Mouse (Mus musculus) CD4-positive, CD25-positive, alpha-beta regulatory T cell, adult 4 months (primary cell): ENCODE data around the gene Vmn2r32. TPM values are rescaled to one million over a fixed set of nuclear protein-coding genes. Genes with fewer than 3 reads are reported as not detected.
"Not testable (repeated sequence)": the region's sequence is repeated elsewhere in the genome, so short reads cannot be mapped to it uniquely, and the experiment has no call there.

ENCODE experiments used
- ATAC-seq: one replicate; pipeline ENCODE4 v1.8.0; 2017
- polyA plus RNA-seq, 2 experiments: library from polyadenylated mRNA; unstranded; fragments of 100-300 nt; shearing (Covaris generic); gene quantifications; one replicate each; pipeline ENCODE4 v1.2.1; 2017

The Vmn2r32 gene
- not detected for polyA plus RNA-seq

- not testable (repeated sequence) for ATAC-seq
Measured at GRCm38 (mm10) chr7:7479918-7480317, at the start of gene Vmn2r32. Vmn2r32 (minus strand) TSS chr7:7480018.

Other genes with a start within 250 kb of the Vmn2r32 start
- 1 to 10 TPM in 1 of 2 experiments, not detected in 1; 1.5 TPM for gene Vmn2r29, start 232.7 kb downstream of the Vmn2r32 start, polyA plus RNA-seq
- gene Gm45844, start 201.7 kb downstream of the Vmn2r32 start, polyA plus RNA-seq, result 1 to 10 TPM in 1 of 2 experiments, under 1 TPM in 1; 0.72 to 1.6 TPM
- 10 to 100 TPM; 65.0 to 87.8 TPM for gene Clcn4, start 179.2 kb downstream of the Vmn2r32 start, polyA plus RNA-seq
- not detected for gene Vmn2r30, start 142.4 kb downstream of the Vmn2r32 start, polyA plus RNA-seq
- not detected for gene Gm45783, start 105.4 kb downstream of the Vmn2r32 start, polyA plus RNA-seq
- under 1 TPM in 1 of 2 experiments, not detected in 1; 0.12 TPM for gene Vmn2r31, start 80.3 kb downstream of the Vmn2r32 start, polyA plus RNA-seq
- gene Vmn2r33, start 86.8 kb upstream of the Vmn2r32 start, polyA plus RNA-seq, result not detected
- gene Vmn2r34, start 209.5 kb upstream of the Vmn2r32 start, polyA plus RNA-seq, result not detected